Mouse (Mus musculus) B cell, adult 62 days (primary cell): ENCODE data around the gene Scyl3. TPM values are rescaled to one million over a fixed set of nuclear protein-coding genes. Genes with fewer than 3 reads are reported as not detected.

ENCODE experiments used
- total RNA-seq: library from RNA; stranded (reverse); gene quantifications from 4 replicates; pipeline ENCODE4 v1.2.4, GENCODE M21; 2023

Gene Scyl3
- total RNA-seq: 31.3 to 38.1 TPM (median 36.8 TPM) in 4 replicates

GRCm38 (mm10) chr1:163928846-163929245, at the start of gene Scyl3:
Gene Scyl3, plus strand, starts transcription at chr1:163929100.

GRCm38 (mm10) chr1:163994721-163995608, 66.1 kb downstream of the Scyl3 start, which contains the start of the genes BC055324 and Mettl18:
Gene BC055324, minus strand, starts transcription at chr1:163994796.
Gene Mettl18, plus strand, starts transcription at chr1:163994889.

Other genes starting within 250 kb of the Scyl3 start
- gene Mettl11b, start 203.9 kb upstream of the Scyl3 start, total RNA-seq: not detected in 4 replicates
- gene Kifap3, start 149.5 kb upstream of the Scyl3 start, total RNA-seq: 2.3 to 2.7 TPM (median 2.5 TPM) in 4 replicates
- 5.5 to 9.6 TPM (median 7.5 TPM) in 4 replicates for gene BC055324, start 65.7 kb downstream of the Scyl3 start, total RNA-seq
- 5.0 to 6.1 TPM (median 5.5 TPM) in 4 replicates for gene Mettl18, start 65.8 kb downstream of the Scyl3 start, total RNA-seq
- gene Sele, start 119.1 kb downstream of the Scyl3 start, total RNA-seq: not detected in 4 replicates
- gene Sell, start 132.9 kb downstream of the Scyl3 start, total RNA-seq: 564 to 577 TPM (median 571 TPM) in 4 replicates
- gene Selp, start 186.2 kb downstream of the Scyl3 start, total RNA-seq: 0.72 to 1.8 TPM (median 1.4 TPM) in 4 replicates
- 0.37 to 0.61 TPM (median 0.46 TPM) in 4 replicates for gene F5, start 222.7 kb downstream of the Scyl3 start, total RNA-seq